Mouse (Mus musculus) heart, adult 18-20 months (tissue): ENCODE measurements around the gene Lrp11. TPM values are rescaled to one million over a fixed set of nuclear protein-coding genes. Genes with fewer than 3 reads are reported as not detected.
"Not testable (repeated sequence)": the region's sequence is repeated elsewhere in the genome, so short reads cannot be mapped to it uniquely, and the experiment has no call there.

Experiments
- DNase-seq, 2 experiments: peaks; one replicate each; pipeline ENCODE4 v3.0.0; 2021 to 2022; ENCODE audit warnings: mixed read lengths in 1 of 2
- long read RNA-seq, 2 experiments: library from polyadenylated mRNA; stranded (forward); transcript quantifications; one replicate each; pipeline ENCODE4 v2.0.0; 2021
- total RNA-seq, 2 experiments: library from RNA; stranded (reverse); gene quantifications; 2 replicates each; pipeline ENCODE4 v1.2.3; 2021

Lrp11 gene
- total RNA-seq, result 1 to 10 TPM; 2.9 TPM
- long read RNA-seq, experiment 1, partial matches to known transcripts, result 0 of 3 reads
- long read RNA-seq, experiment 1, other reads (novel, unspliced or antisense), result 1 of 3 reads
- long read RNA-seq, experiment 2, result 0 reads

DNA sequence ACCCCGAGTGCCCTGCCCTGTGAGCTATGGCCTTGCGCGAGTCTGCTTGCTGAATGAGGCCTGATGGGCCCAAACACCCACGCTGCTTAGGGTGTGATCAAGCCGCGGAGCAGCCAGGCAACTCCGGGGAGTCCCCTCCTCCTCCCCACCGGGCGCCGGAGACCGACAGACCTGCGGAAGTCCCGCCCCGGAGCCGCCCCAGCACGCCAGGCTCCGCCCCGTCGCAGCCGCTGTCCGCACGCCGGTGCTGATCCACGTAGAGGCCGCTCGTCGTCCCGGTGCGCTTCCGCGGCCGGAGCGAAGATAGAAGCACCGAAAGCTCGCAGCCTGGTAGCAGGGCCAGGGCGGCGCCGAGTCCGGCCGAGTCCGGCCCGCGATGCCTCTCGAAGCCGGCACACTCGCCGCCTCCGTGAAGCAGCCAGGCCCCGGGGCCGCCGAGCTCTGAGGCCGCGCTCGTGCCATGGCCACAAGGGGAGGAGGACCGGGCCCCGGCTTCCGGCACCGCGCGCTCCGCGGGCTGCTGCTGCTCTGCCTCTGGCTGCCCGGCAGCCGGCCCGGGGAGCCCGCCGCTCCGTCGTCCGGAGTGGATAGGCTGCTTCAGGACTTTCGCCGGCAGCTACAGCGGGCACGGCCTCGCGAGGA lies at the start of gene Lrp11:
TSS of gene Lrp11 (plus strand) at position 209 of the 642 bp plus-strand sequence.
- DNase-seq, result peak; percentile 92 to 96

DNA sequence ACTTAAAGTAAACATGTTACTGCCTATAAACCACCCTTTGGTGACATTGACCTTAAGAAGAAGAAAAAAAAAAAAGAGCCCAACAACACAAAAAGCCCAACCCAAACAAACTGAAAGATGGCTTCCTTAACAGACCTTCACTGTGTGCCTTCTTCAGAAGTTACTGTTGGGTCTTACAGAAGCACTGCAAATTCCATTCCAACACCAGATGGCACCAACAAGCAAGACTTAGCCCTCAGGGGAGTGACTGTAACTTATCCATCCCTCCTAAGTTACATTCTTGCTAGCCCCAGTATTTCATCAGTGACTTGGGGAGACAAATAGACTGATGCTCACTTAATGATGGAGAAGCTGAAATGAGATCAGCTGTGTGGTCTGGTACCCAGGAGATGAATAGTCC lies 11.6 kb upstream of the Lrp11 start:
- DNase-seq, result peak; percentile 11 to 42

DNA sequence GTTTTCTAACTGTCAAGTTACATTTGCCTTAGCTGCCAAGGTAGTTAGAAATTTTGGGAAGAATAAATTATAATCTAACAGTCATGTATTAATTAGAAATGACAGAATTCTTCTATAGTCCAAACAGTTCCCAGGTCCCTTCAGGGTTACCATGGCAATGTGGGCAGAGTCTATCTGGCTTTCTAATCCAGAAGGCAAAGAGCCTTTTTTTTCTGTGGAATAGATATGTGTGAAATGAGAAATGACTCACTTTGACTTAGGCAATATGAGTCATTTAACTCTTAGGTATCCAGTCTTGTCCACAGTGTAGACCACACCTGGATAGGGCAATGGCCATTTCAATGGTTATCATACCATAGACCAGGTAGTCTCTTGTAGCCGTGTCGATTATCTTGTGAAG lies 8.2 kb upstream of the Lrp11 start:
- no peak for DNase-seq

DNA sequence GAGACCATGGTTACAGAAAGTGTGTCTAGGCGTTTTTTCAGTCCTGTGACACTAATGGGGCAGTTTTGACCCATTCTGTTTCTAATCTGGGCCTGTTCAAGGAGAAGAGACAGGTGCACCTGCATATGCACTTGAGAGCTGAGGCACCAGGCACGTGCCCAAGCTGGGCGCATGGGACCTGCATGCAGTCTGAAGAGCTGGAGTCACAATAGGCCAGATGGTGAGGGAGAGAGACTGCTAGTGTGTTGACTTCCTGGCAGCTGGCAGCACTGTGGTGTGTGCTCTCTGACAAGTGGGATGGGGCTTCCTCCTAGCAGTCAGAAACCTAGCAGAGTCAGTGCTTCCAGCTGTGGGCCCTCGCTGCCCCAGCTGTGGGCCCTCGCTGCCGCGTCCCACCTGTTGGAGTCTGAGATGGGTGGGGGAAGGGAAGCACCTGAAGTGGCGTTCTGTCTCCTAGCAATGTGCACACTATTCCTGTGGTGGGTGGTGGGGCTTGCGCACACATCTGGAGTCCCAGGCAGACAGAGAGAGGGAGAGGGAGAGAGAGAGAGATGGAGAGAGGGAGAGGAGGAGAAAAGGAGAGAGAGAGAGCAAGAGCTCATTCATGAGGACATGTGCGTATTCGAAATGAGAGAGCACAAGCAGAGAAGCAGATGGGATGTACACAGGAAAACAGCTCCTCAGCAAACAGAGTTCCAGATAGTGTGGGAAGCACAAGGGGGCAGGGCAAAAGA lies 7.3 kb upstream of the Lrp11 start:
- DNase-seq, result no peak

DNA sequence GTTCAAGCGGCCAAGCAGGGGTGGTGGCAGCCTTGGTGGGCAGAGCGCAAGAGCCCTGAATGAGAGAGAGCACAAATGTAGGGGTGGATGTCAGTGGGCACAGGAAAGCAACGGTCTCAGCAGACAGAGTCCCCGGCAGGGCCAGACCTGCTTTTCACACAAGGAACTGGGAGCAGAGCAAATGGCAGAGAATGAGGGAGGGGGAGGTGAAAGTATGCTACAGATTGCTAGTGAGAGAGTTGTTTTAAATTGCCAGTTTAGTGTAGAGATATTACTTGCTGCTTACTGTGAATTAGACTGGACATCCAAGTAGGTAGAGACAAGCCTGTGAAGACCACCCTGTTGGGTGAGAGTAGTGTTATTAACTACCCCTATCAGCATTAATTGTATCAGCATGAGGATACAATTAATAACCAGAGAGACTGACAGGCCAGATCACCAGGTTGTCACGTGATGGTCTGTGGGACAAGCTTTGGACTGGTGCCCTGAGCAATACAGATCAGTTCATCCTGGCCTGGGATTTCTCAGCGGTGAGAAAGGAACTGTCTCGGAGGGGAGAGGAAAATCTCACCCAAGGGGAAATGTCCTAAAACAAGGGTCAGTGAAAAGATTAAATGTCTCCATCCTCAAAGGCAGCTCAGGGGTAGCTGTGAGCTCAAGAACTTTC lies 6.6 kb upstream of the Lrp11 start:
- no peak for DNase-seq

DNA sequence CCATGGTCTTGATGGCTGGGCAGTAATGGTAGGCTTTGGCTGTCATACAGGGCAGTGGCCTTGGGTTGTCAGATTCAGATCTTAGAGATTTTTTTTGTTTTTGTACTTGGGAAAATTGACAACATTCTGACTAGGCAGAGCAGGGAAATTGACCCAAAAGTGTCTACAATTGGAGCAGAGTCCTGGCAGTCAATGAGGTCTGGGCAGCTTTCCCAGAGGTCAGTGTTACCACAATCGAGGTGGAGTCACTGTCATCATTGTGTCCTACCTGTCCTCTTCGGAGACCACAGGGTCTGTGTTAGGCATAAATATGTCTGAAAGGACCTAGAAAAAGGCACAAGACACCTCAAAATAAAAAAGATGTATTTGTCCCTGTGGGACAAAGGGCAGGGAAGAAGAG lies 2.8 kb upstream of the Lrp11 start:
- no peak for DNase-seq

DNA sequence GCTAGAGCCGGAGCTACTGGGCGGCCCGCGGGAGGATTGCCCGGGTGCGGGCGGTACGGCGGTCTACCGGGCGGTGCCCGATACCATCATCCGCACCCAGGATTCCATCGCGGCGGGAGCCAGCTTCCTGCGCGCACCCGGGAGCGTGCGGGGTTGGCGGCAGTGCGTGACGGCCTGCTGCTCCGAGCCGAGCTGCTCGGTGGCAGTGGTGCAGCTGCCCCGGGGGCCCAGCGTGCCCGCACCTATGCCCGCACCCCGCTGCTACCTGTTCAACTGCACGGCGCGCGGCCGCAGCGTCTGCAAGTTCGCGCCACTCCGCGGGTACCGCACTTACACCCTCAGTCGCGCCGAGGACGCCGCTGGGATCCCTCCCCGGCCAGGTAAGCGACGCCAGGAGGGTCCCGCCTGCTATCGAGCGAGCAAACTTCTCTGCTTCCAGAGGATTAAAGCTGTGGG lies 662 bp downstream of the Lrp11 start:
- DNase-seq, result no peak

DNA sequence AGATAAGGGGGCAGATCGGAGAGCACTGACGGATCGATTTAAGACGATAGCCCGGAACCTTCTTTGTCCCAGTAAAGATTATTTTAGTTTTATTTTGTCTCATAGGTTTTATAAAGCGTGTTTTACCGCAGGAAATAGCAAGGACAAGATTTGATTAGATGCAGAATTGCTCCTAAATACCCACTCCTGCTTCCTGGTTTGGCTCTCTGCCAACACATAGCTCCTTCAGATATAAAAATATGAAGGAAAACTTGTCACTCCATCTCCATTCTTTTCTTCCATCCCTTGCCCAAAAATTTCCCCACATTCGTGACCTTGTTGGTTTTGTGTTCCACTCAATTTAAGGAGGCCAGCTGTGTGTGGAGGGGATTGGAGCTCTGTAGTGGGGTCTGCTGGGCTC lies 1.2 kb downstream of the Lrp11 start:
- no peak for DNase-seq

DNA sequence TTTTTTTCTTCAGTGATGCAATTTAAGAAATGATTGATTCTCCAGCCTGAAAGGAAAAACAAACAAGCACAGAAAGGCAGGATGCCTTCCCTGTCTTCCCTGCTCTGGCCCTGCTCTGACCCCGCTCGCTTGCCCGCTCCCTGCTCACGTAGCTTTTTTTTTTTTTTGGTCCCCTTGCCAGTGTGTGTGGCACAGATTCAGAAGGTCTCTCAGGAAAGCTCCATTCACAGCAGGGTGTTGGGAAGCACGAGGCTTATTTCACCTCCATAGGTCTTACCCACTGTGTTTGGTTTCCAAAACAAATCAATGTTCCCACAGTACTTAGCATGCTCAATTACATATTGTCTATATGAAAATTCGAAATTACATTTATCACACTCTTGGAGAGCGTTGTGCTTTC lies 5.2 kb downstream of the Lrp11 start:
- no peak for DNase-seq

DNA sequence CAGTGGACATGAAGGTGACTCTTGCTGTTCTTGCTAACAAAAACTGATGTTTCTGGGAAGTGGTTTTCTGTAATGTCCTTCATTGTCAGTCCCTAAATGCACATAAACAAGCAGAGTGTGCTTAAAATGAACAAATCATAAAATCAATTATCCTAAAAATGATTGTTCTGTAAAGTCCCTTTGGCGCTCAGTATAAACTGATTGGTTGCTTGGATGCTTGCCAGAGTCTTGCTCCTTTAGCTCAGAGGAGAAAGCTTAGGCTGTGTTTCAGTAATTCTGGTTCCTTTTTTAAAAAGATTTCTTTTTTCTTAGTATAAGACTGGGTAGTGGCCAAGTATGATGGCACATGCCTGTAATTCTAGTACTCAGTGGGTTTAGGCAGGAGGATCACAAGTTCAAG lies 6.7 kb downstream of the Lrp11 start:
- no peak for DNase-seq

DNA sequence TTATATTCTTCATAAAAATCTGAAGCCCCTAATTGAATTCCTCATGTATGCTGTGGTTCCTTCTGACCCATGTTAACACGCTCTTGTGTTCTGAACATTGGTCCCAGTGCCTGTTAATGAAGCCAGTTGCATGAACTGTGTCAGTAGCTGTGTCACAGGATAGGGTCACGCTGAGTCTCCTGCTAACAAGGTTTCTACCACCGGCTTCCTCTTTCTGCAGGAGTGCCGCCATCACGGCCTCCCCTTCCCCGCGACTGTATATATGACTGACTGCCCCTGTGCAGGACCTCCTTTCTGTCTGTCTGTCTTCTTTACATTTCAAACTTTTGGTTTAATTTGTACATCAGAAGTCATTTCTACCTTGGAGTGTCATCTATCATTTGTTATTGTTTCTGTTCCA lies 8.6 kb downstream of the Lrp11 start:
- DNase-seq, result no peak

DNA sequence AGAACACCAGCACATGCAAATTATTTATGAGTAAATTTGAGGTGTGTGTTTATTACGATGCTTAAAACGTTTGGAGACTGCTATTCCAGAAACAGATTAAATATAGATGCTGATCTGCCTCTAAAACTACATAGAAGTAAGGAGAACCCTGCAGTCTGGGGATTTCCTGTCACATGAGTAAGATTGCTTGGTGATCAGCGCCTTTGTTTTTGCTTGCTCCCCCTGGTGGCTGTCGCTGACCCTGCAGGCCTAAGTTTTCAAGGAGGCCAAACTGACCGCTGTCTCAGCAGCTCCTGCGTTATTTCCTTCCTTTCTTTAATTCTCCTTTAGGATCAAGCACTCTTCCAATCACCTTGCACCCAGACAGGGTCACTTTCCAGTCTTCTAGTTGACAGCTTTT lies 11.0 kb downstream of the Lrp11 start:
- DNase-seq, result peak; percentile 63 to 91

DNA sequence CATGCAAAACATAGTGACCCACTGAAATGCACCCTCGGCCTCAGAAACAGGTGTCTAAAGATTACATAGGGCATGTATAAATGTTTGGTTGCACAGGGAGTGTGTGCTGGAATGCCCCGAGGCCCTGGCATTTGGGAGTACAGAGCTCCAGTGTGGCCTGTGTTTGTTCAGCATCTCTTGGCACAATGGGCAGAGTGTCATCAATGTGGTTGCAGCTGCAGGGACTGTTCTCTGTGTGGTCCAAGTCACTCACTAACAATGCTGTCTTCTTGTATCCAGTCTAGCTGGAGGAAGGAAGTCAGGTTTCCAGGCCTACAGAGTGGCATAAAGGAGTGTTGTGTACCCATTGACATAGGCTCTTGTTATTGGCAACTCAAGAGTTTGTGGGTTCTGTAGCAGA lies 15.6 kb downstream of the Lrp11 start:
- no peak for DNase-seq

DNA sequence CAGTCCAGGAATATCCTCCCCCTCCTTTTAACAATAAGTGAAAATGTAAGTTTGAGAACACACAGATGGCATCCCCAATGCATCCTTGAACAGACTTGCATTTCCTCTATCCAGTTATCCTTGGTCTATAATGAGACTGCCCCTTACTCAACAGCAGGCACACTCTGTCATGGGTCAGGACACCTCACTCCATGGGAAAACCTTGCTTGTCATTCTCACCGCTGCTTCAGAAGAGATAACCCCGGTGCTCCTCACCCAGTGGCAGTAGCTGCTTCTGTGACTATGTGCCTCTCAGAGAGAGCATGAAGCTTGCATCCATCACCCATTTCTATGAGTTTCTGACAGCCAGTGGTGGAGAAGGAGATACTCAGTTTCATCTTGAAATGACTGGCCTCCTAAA lies 16.8 kb downstream of the Lrp11 start:
- no peak for DNase-seq

DNA sequence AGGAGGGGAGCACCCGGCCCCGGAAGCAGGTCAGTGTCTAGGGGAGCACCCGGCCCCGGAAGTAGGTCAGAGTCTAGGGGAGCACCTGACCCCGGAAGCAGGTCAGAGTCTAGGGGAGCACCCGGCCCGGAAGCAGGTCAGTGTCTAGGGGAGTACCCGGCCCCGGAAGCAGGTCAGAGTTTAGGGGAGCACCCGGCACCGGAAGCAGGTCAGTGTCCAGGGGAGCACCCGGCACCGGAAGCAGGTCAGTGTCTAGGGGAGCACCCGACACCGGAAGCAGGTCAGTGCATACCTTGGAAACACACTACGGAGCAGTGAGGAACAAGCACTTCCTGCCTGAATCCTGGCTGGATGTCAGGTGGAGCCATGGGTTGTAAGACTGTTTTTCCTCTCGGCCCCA lies 19.0 kb downstream of the Lrp11 start:
- DNase-seq, result no peak

DNA sequence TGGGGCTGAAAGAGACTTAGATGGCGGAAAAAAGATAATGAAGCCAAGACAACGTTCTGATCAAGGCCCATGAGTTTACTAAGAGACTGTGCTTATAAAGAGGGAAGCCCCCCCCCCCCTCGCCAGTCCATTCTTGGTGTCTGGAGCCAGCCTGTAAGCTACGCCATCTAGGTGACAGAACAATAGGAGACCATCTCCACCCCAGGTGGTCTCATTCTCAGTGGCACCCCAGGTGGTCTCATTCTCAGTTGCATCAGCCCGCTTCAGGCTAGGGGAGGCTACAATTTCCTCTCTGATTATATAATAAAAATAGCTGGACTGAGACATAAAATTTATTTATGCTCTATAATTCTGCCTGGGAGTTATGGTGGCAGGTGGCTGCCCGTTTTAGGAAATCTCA lies 22.0 kb downstream of the Lrp11 start:
- no peak for DNase-seq

DNA sequence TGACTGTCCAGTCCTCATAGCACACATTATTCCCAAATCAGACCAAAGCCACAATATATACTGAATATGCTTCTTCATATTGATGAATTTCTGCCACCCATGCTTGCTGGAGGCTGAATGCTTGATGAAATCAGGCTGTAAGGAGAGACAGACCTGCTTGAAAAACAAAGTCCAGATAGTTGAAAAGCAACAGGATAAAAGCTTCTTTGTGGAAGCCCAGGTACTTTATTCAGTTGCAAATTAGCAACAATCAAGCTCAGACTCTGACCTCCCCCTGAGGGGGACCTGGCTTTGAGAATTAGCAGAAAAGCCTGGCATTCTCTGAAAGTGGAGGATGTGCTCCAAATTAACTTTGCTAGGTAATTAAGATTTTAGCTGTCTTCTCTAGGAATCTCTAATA lies 22.6 kb downstream of the Lrp11 start:
- not testable (repeated sequence) for DNase-seq

DNA sequence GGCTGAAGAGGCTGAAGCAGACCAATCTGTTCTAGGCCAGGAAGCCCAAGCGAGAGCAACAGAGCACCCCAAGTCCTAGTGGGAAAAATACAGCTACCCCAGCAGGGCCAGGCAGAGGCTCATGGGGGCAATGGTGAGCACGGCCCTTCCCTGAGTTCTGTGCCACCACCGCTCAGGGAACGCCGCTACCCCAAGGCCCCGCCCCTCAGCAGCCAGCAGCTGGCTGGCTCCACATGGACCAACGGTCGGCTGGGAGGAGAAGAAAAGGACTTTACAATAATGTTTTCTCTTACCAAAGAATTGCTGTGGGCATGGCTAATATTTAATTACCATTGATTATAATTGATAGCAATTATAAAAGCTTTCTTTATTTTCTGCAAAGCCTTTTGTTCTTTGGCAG lies 25.2 kb downstream of the Lrp11 start:
- DNase-seq, result no peak

DNA sequence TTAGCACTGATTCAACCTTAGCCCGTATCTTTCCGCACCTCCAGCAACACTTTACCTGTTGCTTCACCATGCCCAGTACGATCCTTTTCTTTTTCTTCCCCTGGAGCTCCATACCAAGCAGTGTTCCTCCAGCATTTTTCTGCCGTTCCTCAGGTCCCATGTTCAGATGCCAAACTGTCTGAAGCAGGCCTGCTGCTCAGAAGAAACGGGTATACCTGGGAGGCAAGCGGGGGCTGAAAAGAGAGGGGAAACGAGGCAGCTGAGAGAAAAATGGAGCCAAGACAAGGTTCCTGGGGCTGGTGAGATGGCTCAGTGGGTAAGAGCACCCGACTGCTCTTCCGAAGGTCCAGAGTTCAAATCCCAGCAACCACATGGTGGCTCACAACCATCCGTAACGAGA lies 27.5 kb downstream of the Lrp11 start:
- DNase-seq, result not testable (repeated sequence)

DNA sequence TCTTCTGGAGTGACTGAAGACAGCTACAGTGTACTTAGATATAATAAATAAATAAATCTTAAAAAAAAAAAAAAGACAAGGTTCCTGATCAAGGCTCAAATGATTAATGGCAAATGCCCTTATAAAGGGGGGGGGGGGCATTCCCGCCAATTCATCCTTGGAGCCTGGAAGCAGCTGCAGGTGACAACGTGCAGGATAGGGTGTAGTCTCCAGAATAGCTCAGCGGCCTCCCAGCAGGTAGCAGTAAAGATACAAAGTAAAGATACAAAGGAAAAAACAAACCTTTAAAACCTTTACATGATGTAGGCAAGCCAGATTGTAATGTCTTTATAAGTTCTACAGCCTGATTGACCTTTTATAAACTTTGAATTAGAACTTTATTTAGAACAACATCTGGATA lies 28.0 kb downstream of the Lrp11 start:
- not testable (repeated sequence) for DNase-seq

DNA sequence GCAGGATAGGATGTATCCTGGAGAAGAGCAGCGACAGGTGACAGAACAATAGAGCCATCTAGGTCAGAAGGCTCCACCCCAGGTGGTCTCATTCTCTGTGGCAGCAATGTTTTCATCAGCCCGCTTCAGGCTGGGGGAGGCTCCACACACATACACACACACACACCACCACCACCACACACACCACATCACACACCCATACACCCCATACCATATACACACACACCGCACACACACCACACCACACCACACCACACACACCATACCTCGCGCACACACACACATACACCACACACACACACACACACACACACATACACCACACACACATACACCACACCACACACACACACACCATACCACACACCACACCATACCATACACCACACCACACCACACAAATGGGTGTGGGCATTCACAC lies 30.2 kb downstream of the Lrp11 start:
- DNase-seq, result no peak

DNA sequence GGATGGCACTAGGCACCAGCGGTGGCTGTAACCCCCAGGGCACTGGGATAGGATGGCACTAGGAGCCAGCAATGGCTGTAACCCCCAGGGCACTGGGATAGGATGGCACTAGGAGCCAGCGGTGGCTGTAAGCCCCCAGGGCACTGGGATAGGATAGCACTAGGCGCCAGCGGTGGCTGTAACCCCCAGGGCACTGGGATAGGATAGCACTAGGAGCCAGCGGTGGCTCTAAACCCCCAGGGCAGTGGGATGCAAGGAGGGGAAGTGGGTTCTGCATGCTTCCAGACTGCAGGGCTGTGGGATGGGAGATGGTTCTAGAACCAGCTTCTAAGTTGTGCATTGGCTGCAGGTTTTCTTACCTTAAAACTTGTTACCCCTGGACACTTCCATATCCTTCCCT lies 31.1 kb downstream of the Lrp11 start:
- no peak for DNase-seq

DNA sequence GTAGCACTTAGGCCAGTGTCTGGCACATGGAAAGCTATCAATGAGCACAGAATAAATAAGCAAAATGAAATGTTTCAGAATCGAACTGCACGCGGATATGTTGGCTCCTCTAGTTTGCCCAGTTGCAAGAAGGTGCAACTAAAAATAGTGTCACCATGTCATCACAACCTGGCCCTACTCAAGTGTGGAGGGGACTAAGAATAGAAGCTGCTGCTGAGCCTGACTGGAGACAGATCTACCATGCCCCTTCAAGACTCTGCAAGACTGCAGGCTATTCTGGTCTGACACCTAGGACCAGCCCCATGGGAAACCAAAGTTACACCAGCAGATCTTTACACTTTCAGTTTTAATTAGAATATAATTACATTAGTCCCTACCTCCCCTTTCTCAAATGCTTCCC lies 32.8 kb downstream of the Lrp11 start:
- peak; percentile 42 to 54 for DNase-seq
